Mouse (Mus musculus): ENCODE results near the gene Pnldc1.
"Not testable (repeated sequence)": the region's sequence is repeated elsewhere in the genome, so short reads cannot be mapped to it uniquely, and the experiment has no call there.

Pnldc1 gene

GRCm38 (mm10) chr17:12909361-12910280, at the start of gene Pnldc1:
Pnldc1 (minus strand) TSS chr17:12910230.
- DNase-seq = no peak

- DNase-seq = not testable (repeated sequence)
Measured at GRCm38 (mm10) chr17:12959377-12959776, 49.3 kb upstream of the Pnldc1 start.

GRCm38 (mm10) chr17:12956664-12957063, 46.6 kb upstream of the Pnldc1 start:
- DNase-seq = no peak

GRCm38 (mm10) chr17:12949669-12950068, 39.6 kb upstream of the Pnldc1 start:
- no peak for DNase-seq

GRCm38 (mm10) chr17:12942459-12943162, 32.6 kb upstream of the Pnldc1 start:
- no peak for DNase-seq

GRCm38 (mm10) chr17:12941543-12942260, 31.7 kb upstream of the Pnldc1 start:
- DNase-seq = no peak

- DNase-seq = no peak
Measured at GRCm38 (mm10) chr17:12940151-12940805, 30.2 kb upstream of the Pnldc1 start, which contains the start of gene Acat3. Acat3 (minus strand) TSS chr17:12940600.

GRCm38 (mm10) chr17:12939377-12940148, 29.5 kb upstream of the Pnldc1 start:
- not testable (repeated sequence) for DNase-seq

GRCm38 (mm10) chr17:12938077-12938476, 28.0 kb upstream of the Pnldc1 start:
- no peak for DNase-seq

- DNase-seq = no peak
Measured at GRCm38 (mm10) chr17:12937412-12937970, 27.5 kb upstream of the Pnldc1 start.

- peak; percentile 34 for DNase-seq
Measured at GRCm38 (mm10) chr17:12935719-12936118, 25.7 kb upstream of the Pnldc1 start.

GRCm38 (mm10) chr17:12931576-12931975, 21.5 kb upstream of the Pnldc1 start:
- DNase-seq = not testable (repeated sequence)

- no peak for DNase-seq
Measured at GRCm38 (mm10) chr17:12925703-12926180, 15.7 kb upstream of the Pnldc1 start.

- no peak for DNase-seq
Measured at GRCm38 (mm10) chr17:12925001-12925400, 15.0 kb upstream of the Pnldc1 start.

- DNase-seq = no peak
Measured at GRCm38 (mm10) chr17:12921073-12921472, 11.0 kb upstream of the Pnldc1 start.

- DNase-seq = no peak
Measured at GRCm38 (mm10) chr17:12916588-12917380, 6.8 kb upstream of the Pnldc1 start.

GRCm38 (mm10) chr17:12915881-12916583, 6.0 kb upstream of the Pnldc1 start, which contains the start of gene Mrpl18:
Mrpl18 (minus strand) TSS chr17:12916345.
- DNase-seq = peak; percentile 100

- DNase-seq = no peak
Measured at GRCm38 (mm10) chr17:12915488-12915880, 5.5 kb upstream of the Pnldc1 start, which contains the start of gene Tcp1. Tcp1 (plus strand) TSS chr17:12915701.

- no peak for DNase-seq
Measured at GRCm38 (mm10) chr17:12910391-12910790, 361 bp upstream of the Pnldc1 start.

GRCm38 (mm10) chr17:12906436-12906835, 3.6 kb downstream of the Pnldc1 start:
- DNase-seq = no peak

Measured in retina, postnatal 1 day (tissue).